Mouse (Mus musculus): ENCODE results near the gene Rab4b.

Rab4b gene

DNA sequence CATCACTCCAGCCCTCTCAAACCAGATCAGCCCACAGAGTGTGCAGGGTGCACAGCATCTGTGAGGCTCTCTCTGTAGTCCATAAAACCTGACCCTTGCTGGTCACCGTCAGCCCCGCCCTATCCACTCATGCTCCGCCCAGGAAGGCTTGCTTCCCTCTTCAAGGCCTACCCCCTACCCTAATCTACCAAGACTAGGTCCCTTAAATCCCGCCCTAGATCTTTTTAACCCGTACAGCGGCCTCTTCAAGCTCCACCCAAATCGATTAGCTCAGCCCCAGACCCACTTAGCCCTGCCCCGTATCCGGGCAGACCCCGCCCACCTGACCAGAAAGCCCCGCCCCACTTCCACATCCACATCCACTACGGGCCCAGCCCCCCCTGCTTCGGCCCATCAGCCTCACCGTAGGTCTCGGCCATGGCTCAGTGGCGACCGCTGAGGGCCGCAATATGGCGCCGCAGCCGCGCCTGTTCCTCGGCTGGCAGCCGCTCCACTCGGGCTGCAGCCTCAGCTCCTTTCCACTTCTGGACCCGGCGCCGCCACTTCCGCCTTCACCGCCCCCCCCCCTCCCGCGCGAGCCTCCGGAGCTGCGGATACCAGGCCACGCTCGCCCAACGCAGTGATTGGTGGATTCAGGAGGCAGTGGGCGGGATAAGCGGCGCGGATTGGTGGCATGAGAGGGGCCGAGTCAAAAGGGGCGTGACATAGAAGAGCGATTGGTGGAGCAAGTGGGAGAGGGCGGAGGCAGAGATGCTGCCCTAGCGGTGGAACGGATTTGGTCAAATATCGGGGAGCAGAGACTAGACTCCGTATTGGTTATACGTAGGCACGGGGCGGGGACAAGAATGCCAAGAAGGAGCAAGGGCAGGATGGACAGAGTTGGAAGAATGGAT is at the start of gene Rab4b:
Gene Rab4b, minus strand, starts transcription at position 573 of the 893 bp plus-strand sequence.
- ATAC-seq (ENCODE audit: insufficient number of reproducible peaks, low FRiP score, low TSS enrichment): peak; percentile 97

GRCm38 (mm10) chr7:27228281-27228821 is 49.7 kb upstream of the Rab4b start, which contains the start of gene Itpkc:
Gene Itpkc (minus strand): TSS chr7:27228661.
- ATAC-seq (ENCODE audit: insufficient number of reproducible peaks, low FRiP score, low TSS enrichment): peak; percentile 75

GRCm38 (mm10) chr7:27227676-27228075 is 49.0 kb upstream of the Rab4b start:
- ATAC-seq (ENCODE audit: insufficient number of reproducible peaks, low FRiP score, low TSS enrichment): peak; percentile 12; the same call in 1 of the 2 replicates

DNA sequence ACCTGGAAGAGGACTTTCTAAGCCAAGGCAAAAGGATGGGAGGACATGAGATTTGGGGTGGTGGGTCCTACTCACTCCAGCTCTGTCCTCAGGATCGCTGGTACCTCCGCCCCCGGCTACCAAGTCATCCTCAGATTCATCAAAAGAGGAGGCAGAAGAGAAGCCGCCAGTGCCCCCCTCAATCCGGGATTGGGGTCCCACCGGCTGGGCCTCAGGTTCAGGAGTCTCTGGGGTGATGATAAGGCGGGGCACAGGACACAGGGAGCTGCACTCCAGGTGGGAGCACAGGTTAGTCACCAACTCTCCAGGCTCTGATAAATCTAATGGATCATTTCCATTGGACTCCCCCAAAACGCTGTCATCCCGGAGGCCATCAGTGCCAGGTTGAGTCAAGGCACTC is 48.6 kb upstream of the Rab4b start:
- ATAC-seq (ENCODE audit: insufficient number of reproducible peaks, low FRiP score, low TSS enrichment): no peak

DNA sequence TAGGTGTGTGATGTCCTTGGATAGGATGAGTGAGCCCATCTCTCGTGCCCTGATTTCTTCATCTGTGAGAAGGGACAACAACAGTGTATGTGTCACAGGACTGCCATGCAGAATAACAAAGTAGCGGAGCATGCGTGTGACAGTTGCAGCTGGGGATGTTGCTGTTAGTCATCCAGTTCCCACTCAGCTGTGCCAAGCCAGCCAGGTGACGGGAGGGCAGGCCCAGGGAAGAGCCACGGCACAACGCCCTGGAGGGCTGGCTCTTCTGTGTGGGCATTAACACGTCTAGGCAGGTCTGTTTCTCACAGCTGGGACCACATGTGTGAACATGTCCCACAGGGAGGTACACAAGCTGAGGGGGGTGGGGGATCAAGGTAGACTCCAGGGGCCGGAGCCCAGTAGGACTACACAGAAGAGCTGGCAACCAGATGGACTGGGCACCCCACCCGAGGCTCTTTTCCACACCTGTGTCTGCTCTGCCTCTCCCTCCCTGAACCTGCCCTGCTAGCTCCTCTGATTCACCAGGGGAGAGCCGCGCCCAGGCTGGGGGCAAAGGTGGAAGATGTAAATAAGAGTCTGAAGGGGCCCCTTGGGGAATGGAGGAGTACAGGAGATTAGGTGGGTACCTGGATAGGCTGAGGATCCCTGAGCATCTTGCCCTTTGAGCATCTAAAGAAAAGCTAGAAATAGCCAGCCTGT is 46.3 kb upstream of the Rab4b start:
- ATAC-seq (ENCODE audit: insufficient number of reproducible peaks, low FRiP score, low TSS enrichment): no peak

GRCm38 (mm10) chr7:27222538-27222937 is 43.8 kb upstream of the Rab4b start:
- ATAC-seq (ENCODE audit: insufficient number of reproducible peaks, low FRiP score, low TSS enrichment): no peak

DNA sequence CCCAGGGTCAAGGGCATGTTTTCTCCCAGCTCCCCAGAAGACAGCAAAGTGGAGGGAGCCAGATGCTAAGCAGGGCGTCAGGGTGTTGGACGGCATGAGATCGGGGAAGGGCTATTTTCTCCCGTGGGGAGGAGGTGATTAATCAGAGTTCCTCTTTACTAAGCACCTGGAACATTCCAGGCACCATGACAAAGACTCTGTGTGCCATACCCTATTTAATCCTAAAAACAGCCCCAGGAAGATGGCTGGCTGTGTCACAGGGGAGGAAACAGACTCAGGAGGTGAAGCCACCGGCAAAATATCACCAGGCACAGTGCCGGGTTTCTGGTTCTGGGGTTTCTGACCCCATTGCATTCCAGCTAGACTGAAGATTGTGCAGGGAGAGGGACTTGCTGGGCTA is 43.2 kb upstream of the Rab4b start:
- no peak for ATAC-seq (ENCODE audit: insufficient number of reproducible peaks, low FRiP score, low TSS enrichment)

GRCm38 (mm10) chr7:27219937-27220336 is 41.2 kb upstream of the Rab4b start:
- ATAC-seq (ENCODE audit: insufficient number of reproducible peaks, low FRiP score, low TSS enrichment): no peak

GRCm38 (mm10) chr7:27218586-27218985 is 39.9 kb upstream of the Rab4b start:
- no peak; the same call in 1 of the 2 replicates for ATAC-seq (ENCODE audit: insufficient number of reproducible peaks, low FRiP score, low TSS enrichment)

DNA sequence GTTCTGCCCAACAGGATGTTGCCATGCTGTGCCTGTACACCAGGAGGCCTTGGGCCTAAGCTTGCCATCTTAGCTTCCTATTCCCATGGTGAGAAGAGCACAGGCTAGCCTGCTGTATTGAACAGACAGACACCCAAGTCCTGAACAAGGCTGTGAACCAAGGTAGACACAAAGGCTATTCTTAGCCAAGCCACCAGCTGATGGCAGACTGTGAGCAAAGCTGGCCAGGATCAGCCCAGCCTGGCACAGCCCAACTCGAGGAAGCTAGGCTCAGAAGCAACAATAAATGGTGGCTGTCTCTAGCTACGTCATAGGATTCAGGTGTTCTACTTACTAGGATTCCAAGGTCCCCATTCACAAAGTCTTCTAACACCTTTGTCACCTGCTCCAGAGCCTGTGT is 33.9 kb upstream of the Rab4b start:
- no peak for ATAC-seq (ENCODE audit: insufficient number of reproducible peaks, low FRiP score, low TSS enrichment)

DNA sequence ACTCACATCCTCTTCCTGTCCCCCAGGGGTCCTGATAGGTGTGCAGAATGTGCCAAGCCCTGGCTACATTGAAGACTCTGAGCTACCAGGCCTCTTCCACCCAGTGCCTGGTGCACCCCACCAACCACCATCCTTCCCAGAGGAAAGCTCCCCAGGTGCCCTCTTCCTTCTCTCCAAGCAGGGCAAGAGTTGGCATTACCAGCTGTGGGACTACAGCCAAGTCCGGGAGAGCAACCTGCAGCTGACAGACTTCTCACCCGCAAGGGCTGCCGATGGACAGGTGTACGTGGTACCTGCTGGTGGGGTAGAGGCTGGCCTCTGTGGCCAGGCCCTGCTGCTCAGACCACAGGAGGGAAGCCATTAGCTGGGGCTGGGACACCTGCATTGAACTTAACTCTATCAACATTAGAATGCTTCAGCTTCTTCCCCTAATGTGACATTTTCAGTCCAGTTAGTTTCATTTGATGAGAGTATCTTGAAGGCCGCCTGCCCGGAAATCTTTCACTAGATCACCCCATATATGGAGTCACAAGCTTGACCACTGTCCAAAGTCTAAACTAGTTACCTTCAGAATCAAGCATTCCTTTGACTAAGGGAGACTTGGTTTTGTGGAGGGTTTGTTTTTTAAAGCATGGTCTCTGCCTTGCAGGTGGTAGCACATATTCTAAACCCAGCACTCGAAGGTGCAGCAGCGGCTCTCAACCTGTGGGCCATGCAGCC is 25.2 kb upstream of the Rab4b start:
- ATAC-seq (ENCODE audit: insufficient number of reproducible peaks, low FRiP score, low TSS enrichment): 0 out of 2 replicates have a peak, but pooled peaks have one; percentile 20

DNA sequence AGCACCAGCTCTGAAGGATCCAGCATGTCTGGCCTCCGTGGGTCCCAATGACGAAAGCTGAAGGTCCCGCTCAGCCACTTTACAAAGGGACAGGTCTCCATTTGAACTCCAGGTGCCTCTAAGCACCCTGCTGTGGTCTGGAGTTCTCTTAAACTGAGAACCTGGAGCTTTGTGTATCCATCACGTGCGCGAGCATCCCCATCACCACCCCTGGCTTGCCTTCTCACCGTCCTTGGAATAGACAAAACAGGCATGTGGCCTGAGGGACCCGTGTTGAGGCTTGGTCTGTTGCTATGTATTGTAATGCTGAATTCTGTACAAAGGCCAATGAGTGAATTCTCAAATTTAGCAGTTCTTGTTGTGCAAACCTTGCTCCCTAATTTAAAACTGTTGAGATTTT is 20.1 kb upstream of the Rab4b start:
- ATAC-seq (ENCODE audit: insufficient number of reproducible peaks, low FRiP score, low TSS enrichment): no peak

GRCm38 (mm10) chr7:27198355-27198754 is 19.7 kb upstream of the Rab4b start:
- ATAC-seq (ENCODE audit: insufficient number of reproducible peaks, low FRiP score, low TSS enrichment): no peak

DNA sequence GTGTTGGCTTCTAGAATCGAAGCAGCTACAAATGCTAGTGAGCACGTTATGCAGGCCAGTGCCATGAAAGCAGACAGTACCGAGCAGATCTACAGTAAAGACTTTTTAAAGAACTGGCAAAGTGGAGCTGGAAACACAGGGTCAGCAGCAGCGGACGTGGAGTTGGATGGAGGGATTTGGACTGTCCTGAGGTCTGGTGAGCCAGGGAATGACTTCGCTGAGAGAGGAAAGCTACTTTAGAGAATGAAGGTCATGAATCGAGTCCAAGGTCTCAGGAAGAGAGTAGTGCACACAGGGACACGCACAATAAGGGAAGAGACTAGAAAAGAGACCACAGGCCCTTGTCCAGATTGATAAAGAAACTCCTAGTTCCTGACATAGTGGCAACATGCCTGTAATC is 18.9 kb upstream of the Rab4b start:
- no peak for ATAC-seq (ENCODE audit: insufficient number of reproducible peaks, low FRiP score, low TSS enrichment)

- ATAC-seq (ENCODE audit: insufficient number of reproducible peaks, low FRiP score, low TSS enrichment): no peak
Measured at GRCm38 (mm10) chr7:27197136-27197535, 18.4 kb upstream of the Rab4b start.

- peak; percentile 96 for ATAC-seq (ENCODE audit: insufficient number of reproducible peaks, low FRiP score, low TSS enrichment)
Measured at GRCm38 (mm10) chr7:27195681-27196611, 17.2 kb upstream of the Rab4b start, which contains the start of the genes BC024978 and Snrpa. Gene BC024978 (plus strand): TSS chr7:27195781. Gene Snrpa (minus strand): TSS chr7:27196271.

GRCm38 (mm10) chr7:27193731-27194130 is 15.0 kb upstream of the Rab4b start:
- no peak for ATAC-seq (ENCODE audit: insufficient number of reproducible peaks, low FRiP score, low TSS enrichment)

- ATAC-seq (ENCODE audit: insufficient number of reproducible peaks, low FRiP score, low TSS enrichment): no peak
Measured at GRCm38 (mm10) chr7:27192434-27192833, 13.7 kb upstream of the Rab4b start.

GRCm38 (mm10) chr7:27189271-27189931 is 10.7 kb upstream of the Rab4b start:
- ATAC-seq (ENCODE audit: insufficient number of reproducible peaks, low FRiP score, low TSS enrichment): no peak

All from cerebellum, adult (tissue).